Mouse (Mus musculus) midbrain, embryonic 16.5 days (tissue): Measurements from ENCODE around the gene Ssr2. TPM values are rescaled to one million over a fixed set of nuclear protein-coding genes. Genes with fewer than 3 reads are reported as not detected.

Source experiments
- ATAC-seq: fragments of 200-750 bp; cut with Nextera tagmentation; 2 replicates; pipeline ENCODE4 v1.8.0; 2017; ENCODE audit warnings: moderate TSS enrichment
- H3K27ac ChIP-seq: fragments of 300-500 bp; sonication (generic); 2 replicates; pipeline ENCODE4 v1.5.1; 2014; ENCODE audit warnings: mild to moderate bottlenecking, low read length, mixed read lengths
- H3K27me3 ChIP-seq: fragments of 300-500 bp; sonication (generic); 2 replicates; pipeline ENCODE4 v1.6.1; 2014; ENCODE audit warnings: low read depth, low read length, mixed read lengths; ENCODE audit not compliant: control insufficient read depth, insufficient read depth
- H3K36me3 ChIP-seq: fragments of 300-500 bp; sonication (generic); 2 replicates; pipeline ENCODE4 v1.6.1; 2014; ENCODE audit warnings: mild to moderate bottlenecking, low read length, moderate library complexity, mixed read lengths; ENCODE audit not compliant: control insufficient read depth, insufficient read depth
- H3K4me1 ChIP-seq: fragments of 300-500 bp; sonication (generic); 2 replicates; pipeline ENCODE4 v1.6.1; 2014; ENCODE audit warnings: mild to moderate bottlenecking, low read length, mixed read lengths; ENCODE audit not compliant: control insufficient read depth, insufficient read depth
- H3K4me2 ChIP-seq: fragments of 300-500 bp; sonication (generic); 2 replicates; pipeline ENCODE4 v1.6.1; 2014; ENCODE audit warnings: mild to moderate bottlenecking, low read length, mixed read lengths
- H3K4me3 ChIP-seq: fragments of 300-500 bp; sonication (generic); 2 replicates; pipeline ENCODE4 v1.5.1; 2014; ENCODE audit warnings: low read depth, mild to moderate bottlenecking, low read length, moderate library complexity, mixed read lengths
- H3K9ac ChIP-seq: fragments of 300-500 bp; sonication (generic); 2 replicates; pipeline ENCODE4 v1.6.1; 2014; ENCODE audit warnings: low read depth, low read length, mixed read lengths
- H3K9me3 ChIP-seq: fragments of 300-500 bp; sonication (generic); replicated peaks from 2 replicates; pipeline ENCODE4 v1.6.1; 2014; ENCODE audit warnings: mild to moderate bottlenecking, low read length, mixed read lengths; ENCODE audit not compliant: control insufficient read depth, poor library complexity, severe bottlenecking
- WGBS: fragments of 180-500 bp; shearing (Covaris S2); extraction: QIAGEN DNeasy Blood & Tissue Kit; methylation state at CpG from one replicate; pipeline ENCODE4 v1.1.7; 2014; 5-methylcytosine and 5-hydroxymethylcytosine counted together
- polyA plus RNA-seq: library from polyadenylated mRNA; unstranded; fragments of >200 nt; fragmentation: Nextera tagmentation; extraction: Ambion mirVana; gene quantifications from 2 replicates; pipeline ENCODE4 v1.2.1, GENCODE M21; 2015

Ssr2 gene
- polyA plus RNA-seq, 1 experiment from 2014 or later = 144 TPM

- peaks cover 4% of the 10 kb centered on the region; the same call in 1 of the 2 replicates for H3K4me1 ChIP-seq
- 74% methylated on average over 5 of the region's 5 CpGs for whole genome bisulfite sequencing
- H3K27me3 ChIP-seq = no peaks in the 10 kb centered on the region
- H3K36me3 ChIP-seq = no peaks in the 10 kb centered on the region
- no peak for ATAC-seq
- H3K4me3 ChIP-seq = no peak overlapping the region
- H3K27ac ChIP-seq = no peak overlapping the region
- no peaks in the 10 kb centered on the region for H3K9me3 ChIP-seq
- no peak overlapping the region for H3K4me2 ChIP-seq
- no peak overlapping the region for H3K9ac ChIP-seq
Observed at GRCm38 (mm10) chr3:88615117-88615516, 39.4 kb downstream of the Ssr2 start.

GRCm38 (mm10) chr3:88615902-88616391 is 40.3 kb downstream of the Ssr2 start:
- WGBS = 38% methylated on average over 9 of the region's 9 CpGs
- Histone ChIP-seq H3K4me3 (no peak overlapping the region), H3K9ac (no peak overlapping the region), H3K27ac (no peak overlapping the region), H3K4me2 (no peak overlapping the region), H3K27me3 (no peaks in the 10 kb centered on the region), H3K9me3 (no peaks in the 10 kb centered on the region), H3K4me1 (peaks cover 8% of the 10 kb centered on the region; the same call in 1 of the 2 replicates), H3K36me3 (no peaks in the 10 kb centered on the region)
- ATAC-seq = no peak

- WGBS = 82% methylated on average over 3 of the region's 3 CpGs
Observed at GRCm38 (mm10) chr3:88616951-88617500, 41.4 kb downstream of the Ssr2 start.

GRCm38 (mm10) chr3:88618074-88618871 is 42.6 kb downstream of the Ssr2 start:
- Histone ChIP-seq H3K4me3 (no peak overlapping the region), H3K4me2 (no peak overlapping the region), H3K36me3 (no peaks in the 10 kb centered on the region), H3K9me3 (no peaks in the 10 kb centered on the region), H3K9ac (no peak overlapping the region), H3K4me1 (peaks cover 8% of the 10 kb centered on the region; the same call in 1 of the 2 replicates), H3K27ac (no peak overlapping the region), H3K27me3 (no peaks in the 10 kb centered on the region)
- ATAC-seq = no peak
- 77% methylated on average over 8 of the region's 8 CpGs for WGBS

More at GRCm38 (mm10) chr3:88616951-88617500, 41.4 kb downstream of the Ssr2 start:
- Histone ChIP-seq H3K36me3 (no peaks in the 10 kb centered on the region), H3K27ac (no peak overlapping the region), H3K9me3 (no peaks in the 10 kb centered on the region), H3K9ac (no peak overlapping the region), H3K4me1 (peaks cover 8% of the 10 kb centered on the region; the same call in 1 of the 2 replicates), H3K4me2 (no peak overlapping the region), H3K4me3 (no peak overlapping the region), H3K27me3 (no peaks in the 10 kb centered on the region)
- no peak for ATAC-seq

GRCm38 (mm10) chr3:88619113-88620097 is 43.7 kb downstream of the Ssr2 start:
- WGBS = 46% methylated on average over 9 of the region's 9 CpGs
- no peak for ATAC-seq
- Histone ChIP-seq H3K36me3 (no peaks in the 10 kb centered on the region), H3K4me1 (peaks cover 17% of the 10 kb centered on the region), H3K27me3 (no peaks in the 10 kb centered on the region), H3K4me2 (no peak overlapping the region), H3K9me3 (no peaks in the 10 kb centered on the region), H3K4me3 (no peak overlapping the region), H3K27ac (no peak overlapping the region), H3K9ac (no peak overlapping the region)

GRCm38 (mm10) chr3:88620146-88620991 is 44.7 kb downstream of the Ssr2 start:
- peak overlapping the region; percentile 94 for H3K4me2 ChIP-seq
- H3K9me3 ChIP-seq = no peaks in the 10 kb centered on the region
- ATAC-seq = peak; percentile 4; the same call in 1 of the 2 replicates
- peaks cover 26% of the 10 kb centered on the region for H3K4me1 ChIP-seq
- WGBS = 14% methylated on average over 15 of the region's 15 CpGs
- H3K27ac ChIP-seq = peak overlapping the region; percentile 91
- H3K4me3 ChIP-seq = peak overlapping the region; percentile 93
- H3K27me3 ChIP-seq = no peaks in the 10 kb centered on the region
- peak overlapping the region; percentile 96 for H3K9ac ChIP-seq
- H3K36me3 ChIP-seq = no peaks in the 10 kb centered on the region

- peak; percentile 75 for ATAC-seq
- Histone ChIP-seq H3K27ac (peak overlapping the region; percentile 91), H3K9ac (peak overlapping the region; percentile 96), H3K9me3 (no peaks in the 10 kb centered on the region), H3K36me3 (no peaks in the 10 kb centered on the region), H3K4me1 (peaks cover 33% of the 10 kb centered on the region), H3K27me3 (no peaks in the 10 kb centered on the region), H3K4me3 (peak overlapping the region; percentile 93), H3K4me2 (peak overlapping the region; percentile 94)
- under 1% methylated on average over 56 of the region's 64 CpGs for WGBS
Observed at GRCm38 (mm10) chr3:88620992-88621536, 45.4 kb downstream of the Ssr2 start.
